Mouse (Mus musculus): ENCODE data around the gene Lhfp.
"Not testable (repeated sequence)": the region's sequence is repeated elsewhere in the genome, so short reads cannot be mapped to it uniquely, and the experiment has no call there.

The Lhfp gene

GRCm38 (mm10) chr3:53253223-53253832 is 212.0 kb downstream of the Lhfp start:
- DNase-seq (ENCODE audit: extremely low read depth, low read depth): no peak

- no peak for DNase-seq (ENCODE audit: extremely low read depth, low read depth)
Measured at GRCm38 (mm10) chr3:53258657-53259158, 217.4 kb downstream of the Lhfp start.

GRCm38 (mm10) chr3:53266116-53266515 is 224.8 kb downstream of the Lhfp start:
- no peak for DNase-seq (ENCODE audit: extremely low read depth, low read depth)

GRCm38 (mm10) chr3:53267046-53267445 is 225.7 kb downstream of the Lhfp start:
- DNase-seq (ENCODE audit: extremely low read depth, low read depth): no peak

- no peak for DNase-seq (ENCODE audit: extremely low read depth, low read depth)
Measured at GRCm38 (mm10) chr3:53273220-53273619, 231.9 kb downstream of the Lhfp start.

- no peak for DNase-seq (ENCODE audit: extremely low read depth, low read depth)
Measured at GRCm38 (mm10) chr3:53277993-53278392, 236.7 kb downstream of the Lhfp start.

- DNase-seq (ENCODE audit: extremely low read depth, low read depth): not testable (repeated sequence)
Measured at GRCm38 (mm10) chr3:53282005-53282404, 240.7 kb downstream of the Lhfp start.

- DNase-seq (ENCODE audit: extremely low read depth, low read depth): no peak
Measured at GRCm38 (mm10) chr3:53284023-53284422, 242.7 kb downstream of the Lhfp start.

GRCm38 (mm10) chr3:53284471-53285177 is 243.3 kb downstream of the Lhfp start:
- DNase-seq (ENCODE audit: extremely low read depth, low read depth): no peak

- no peak for DNase-seq (ENCODE audit: extremely low read depth, low read depth)
Measured at GRCm38 (mm10) chr3:53288662-53289061, 247.3 kb downstream of the Lhfp start.

- DNase-seq (ENCODE audit: extremely low read depth, low read depth): no peak
Measured at GRCm38 (mm10) chr3:53289589-53290219, 248.4 kb downstream of the Lhfp start.

- no peak for DNase-seq (ENCODE audit: extremely low read depth, low read depth)
Measured at GRCm38 (mm10) chr3:53291185-53291584, 249.9 kb downstream of the Lhfp start.

GRCm38 (mm10) chr3:53291945-53292344 is 250.6 kb downstream of the Lhfp start:
- no peak for DNase-seq (ENCODE audit: extremely low read depth, low read depth)

- no peak for DNase-seq (ENCODE audit: extremely low read depth, low read depth)
Measured at GRCm38 (mm10) chr3:53292474-53292873, 251.1 kb downstream of the Lhfp start.

GRCm38 (mm10) chr3:53292979-53293378 is 251.7 kb downstream of the Lhfp start:
- DNase-seq (ENCODE audit: extremely low read depth, low read depth): no peak

- DNase-seq (ENCODE audit: extremely low read depth, low read depth): no peak
Measured at GRCm38 (mm10) chr3:53293901-53294433, 252.6 kb downstream of the Lhfp start.

- no peak for DNase-seq (ENCODE audit: extremely low read depth, low read depth)
Measured at GRCm38 (mm10) chr3:53294855-53295254, 253.5 kb downstream of the Lhfp start.

GRCm38 (mm10) chr3:53301866-53302265 is 260.5 kb downstream of the Lhfp start:
- DNase-seq (ENCODE audit: extremely low read depth, low read depth): no peak

GRCm38 (mm10) chr3:53304123-53304900 is 263.0 kb downstream of the Lhfp start:
- no peak for DNase-seq (ENCODE audit: extremely low read depth, low read depth)

- no peak for DNase-seq (ENCODE audit: extremely low read depth, low read depth)
Measured at GRCm38 (mm10) chr3:53305860-53306259, 264.5 kb downstream of the Lhfp start.

GRCm38 (mm10) chr3:53308649-53309048 is 267.3 kb downstream of the Lhfp start:
- DNase-seq (ENCODE audit: extremely low read depth, low read depth): no peak

Data from MEL-GATA-1-ER (cell line).